Mouse (Mus musculus) left cerebral cortex, adult 8-10 months (tissue): ENCODE data around the gene Shisa3. TPM values are rescaled to one million over a fixed set of nuclear protein-coding genes. Genes with fewer than 3 reads are reported as not detected.

ENCODE experiments used
- DNase-seq, 2 experiments: peaks; one replicate each; pipeline ENCODE4 v3.0.0; 2022; ENCODE audit warnings: low spot score in 2 of 2
- total RNA-seq, 4 experiments: library from RNA; stranded (reverse); gene quantifications; 2 replicates each; pipeline ENCODE4 v1.2.4; 2022

Gene Shisa3
- total RNA-seq, 4 experiments from 2014 or later: 0.78 to 0.95 (median 0.85) TPM

DNA sequence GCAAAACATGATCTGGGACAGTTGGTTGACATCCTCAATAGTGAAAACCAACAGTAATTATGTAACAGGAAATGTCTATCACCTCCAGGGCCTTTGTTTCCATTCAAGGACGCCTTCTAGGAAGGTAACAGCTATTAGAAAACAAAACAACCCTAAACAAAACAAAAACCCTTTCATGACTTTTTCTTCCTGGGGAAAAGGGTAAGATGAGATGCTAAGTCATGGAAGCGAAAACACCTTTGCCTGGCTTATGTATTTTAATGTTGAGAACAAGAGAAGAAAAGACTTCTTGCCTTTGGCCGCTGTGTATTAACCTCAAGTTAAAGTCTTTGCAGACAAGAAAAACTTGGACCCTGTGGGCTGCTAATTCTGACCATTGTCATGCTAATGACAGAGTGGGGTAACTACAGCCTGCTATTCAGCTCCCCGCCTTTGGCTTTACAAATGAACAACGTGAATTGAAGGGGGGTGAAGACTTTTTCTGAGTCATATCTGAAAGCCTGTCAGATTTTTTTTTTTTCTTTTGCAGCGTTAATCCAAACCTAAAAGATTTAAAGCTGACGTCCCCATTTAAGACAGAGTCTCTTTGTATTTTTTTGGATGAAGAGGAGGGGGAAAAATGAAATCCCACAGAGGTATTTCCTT lies 25.6 kb downstream of the Shisa3 start:
- no peak for DNase-seq

DNA sequence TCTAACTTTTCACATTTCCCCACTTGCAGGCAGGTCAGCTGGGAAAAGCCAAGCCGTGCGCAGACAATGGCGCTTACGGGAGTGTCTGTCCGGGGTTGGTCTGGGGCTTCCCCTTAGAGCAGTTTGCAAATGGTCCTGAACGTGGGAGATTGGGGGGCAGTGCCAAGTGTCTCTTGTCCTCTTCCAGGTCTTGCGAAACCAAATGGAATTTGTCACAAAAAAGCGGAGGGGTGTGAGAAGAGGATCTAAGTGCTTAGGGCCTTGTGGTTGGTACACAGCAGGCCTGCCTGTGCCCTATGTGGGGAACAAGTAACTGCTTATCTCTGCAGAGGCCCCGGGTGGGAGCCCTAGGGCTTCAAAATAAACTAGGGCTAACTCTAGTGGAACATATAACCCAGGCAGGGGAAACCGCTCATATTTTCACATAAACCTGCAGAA lies 26.2 kb downstream of the Shisa3 start:
- no peak for DNase-seq

GRCm38 (mm10) chr5:67634339-67634738 lies 26.7 kb downstream of the Shisa3 start:
- DNase-seq: no peak

GRCm38 (mm10) chr5:67640596-67641312 lies 33.1 kb downstream of the Shisa3 start:
- peak in 1 of 2 experiments; percentile 4 for DNase-seq

- DNase-seq: peak in 1 of 2 experiments; percentile 2
Observed at GRCm38 (mm10) chr5:67641406-67642120, 33.9 kb downstream of the Shisa3 start.

- DNase-seq: no peak
Observed at GRCm38 (mm10) chr5:67643537-67644255, 36.0 kb downstream of the Shisa3 start.

- DNase-seq: no peak
Observed at GRCm38 (mm10) chr5:67646756-67647529, 39.3 kb downstream of the Shisa3 start.

- no peak for DNase-seq
Observed at GRCm38 (mm10) chr5:67647568-67647967, 39.9 kb downstream of the Shisa3 start.

DNA sequence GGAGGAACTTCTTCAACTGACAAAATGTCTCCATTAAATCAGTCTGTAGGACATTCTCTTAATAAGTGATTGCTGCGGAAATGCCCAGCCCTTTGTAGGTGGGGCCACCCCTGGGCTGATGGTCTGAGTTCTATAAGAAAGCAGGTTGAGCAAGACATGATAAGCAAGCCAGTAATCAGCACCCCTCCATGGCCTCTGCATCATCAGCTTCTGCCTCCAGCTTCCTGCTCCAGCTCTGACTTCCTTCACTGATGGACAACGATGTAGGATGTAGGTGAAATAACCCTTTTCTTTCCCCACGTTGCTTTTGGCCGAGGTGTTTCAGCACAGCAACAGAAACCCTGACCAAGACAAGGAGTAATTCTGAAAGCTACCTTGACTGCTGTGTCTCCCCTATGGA lies 41.5 kb downstream of the Shisa3 start:
- no peak for DNase-seq

DNA sequence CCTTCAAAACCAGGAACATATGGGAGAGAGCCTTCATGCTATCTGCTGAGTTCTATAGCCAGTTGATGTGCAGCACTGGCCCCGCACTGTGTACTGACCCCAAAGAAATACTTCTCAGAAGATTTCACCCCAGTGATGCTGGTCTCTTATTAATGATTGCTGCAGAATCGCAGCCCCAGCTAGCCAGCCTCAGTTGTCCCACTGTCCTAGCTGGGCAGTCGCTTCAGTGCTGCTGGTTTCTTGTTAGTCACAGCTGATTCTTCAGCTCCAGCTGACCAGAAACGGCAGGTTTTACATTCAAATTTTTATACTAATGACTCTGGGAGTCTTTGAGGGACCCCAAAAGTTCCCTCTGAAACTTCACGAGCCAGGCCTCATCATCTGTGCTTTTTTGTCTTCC lies 42.3 kb downstream of the Shisa3 start:
- DNase-seq: no peak

GRCm38 (mm10) chr5:67652468-67652867 lies 44.8 kb downstream of the Shisa3 start:
- DNase-seq: no peak

- DNase-seq: no peak
Observed at GRCm38 (mm10) chr5:67653543-67653942, 45.9 kb downstream of the Shisa3 start.

DNA sequence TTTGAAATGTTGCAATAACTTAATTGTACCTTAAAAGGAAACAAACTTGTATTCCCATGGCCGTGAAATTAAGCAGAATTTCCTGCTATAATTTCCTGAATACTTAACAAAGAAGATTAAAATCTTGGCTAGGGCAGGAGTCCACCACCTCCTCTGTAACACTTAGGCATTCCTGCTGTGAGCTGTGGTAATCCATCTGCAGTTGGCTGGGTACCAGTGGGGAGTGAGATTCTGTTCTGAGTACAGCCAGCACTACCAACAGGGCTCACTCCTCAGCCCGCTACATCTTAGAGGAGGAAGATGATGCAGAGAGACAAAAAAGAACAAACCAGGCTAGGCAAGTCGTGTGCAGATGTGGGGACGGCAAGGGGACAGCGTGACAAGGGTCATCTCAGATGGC lies 46.9 kb downstream of the Shisa3 start:
- DNase-seq: peak in 1 of 2 experiments; percentile 39

- DNase-seq: no peak
Observed at GRCm38 (mm10) chr5:67655696-67656519, 48.2 kb downstream of the Shisa3 start.

DNA sequence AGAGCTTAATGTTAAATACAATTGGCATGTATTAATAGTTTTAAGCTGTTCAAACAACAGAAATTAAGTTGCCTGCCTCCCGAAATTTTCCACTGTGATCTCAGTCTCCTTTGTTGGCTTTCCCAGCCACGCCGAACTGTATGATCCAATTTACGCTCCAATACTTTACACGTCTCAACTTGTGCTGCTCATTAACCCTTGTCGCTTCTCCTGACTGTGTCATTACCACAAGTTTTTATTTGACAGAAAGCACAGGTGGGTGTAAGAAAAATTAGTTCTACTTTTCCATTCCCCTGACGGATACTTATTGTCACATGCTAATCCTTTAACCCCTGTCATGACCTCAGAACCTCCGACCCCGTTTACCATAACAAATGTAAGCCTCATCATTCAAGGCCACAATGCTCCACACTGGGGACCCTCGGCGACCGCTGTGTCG lies 49.2 kb downstream of the Shisa3 start:
- DNase-seq: no peak

DNA sequence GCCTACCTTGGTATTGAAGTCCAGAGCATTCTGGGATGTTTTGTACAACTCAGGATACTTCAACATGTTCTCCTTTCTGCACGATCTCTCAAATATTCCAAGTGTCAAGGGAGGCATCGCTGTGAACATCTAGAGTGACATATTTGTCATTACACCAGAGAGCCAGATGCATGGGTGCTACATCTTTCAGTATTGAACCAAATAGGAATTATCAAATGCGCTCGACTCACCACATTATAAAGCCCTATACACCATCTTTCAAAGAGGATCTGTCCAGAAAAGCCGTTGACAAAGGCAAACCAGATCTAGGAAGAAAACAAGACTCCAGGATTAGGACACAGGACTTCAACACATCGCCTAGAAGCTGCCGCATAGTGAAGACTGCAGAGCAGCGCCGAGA lies 52.2 kb downstream of the Shisa3 start:
- no peak for DNase-seq

- no peak for DNase-seq
Observed at GRCm38 (mm10) chr5:67662715-67663114, 55.0 kb downstream of the Shisa3 start.

DNA sequence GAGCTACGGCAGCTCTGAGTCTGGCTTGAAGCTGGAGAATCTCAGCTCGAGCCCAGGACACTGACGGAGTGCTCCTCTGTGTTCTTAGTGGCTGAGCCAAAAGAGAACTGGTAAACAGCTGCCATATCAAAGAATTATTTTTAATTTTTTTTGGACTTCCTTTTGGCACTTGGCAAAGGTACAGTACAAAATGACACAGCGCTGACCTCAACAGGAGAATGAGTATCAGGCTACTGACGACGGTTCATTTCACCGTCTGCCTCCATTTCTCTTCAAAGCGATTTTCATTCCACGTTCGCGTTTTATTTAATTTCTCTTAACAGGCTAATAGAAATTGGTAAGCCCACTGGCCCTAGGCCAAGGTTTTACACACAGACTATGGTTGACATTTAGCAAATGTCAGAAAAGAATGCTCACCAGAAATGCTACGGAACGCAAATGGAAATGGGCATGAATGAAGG lies 61.8 kb downstream of the Shisa3 start:
- no peak for DNase-seq

DNA sequence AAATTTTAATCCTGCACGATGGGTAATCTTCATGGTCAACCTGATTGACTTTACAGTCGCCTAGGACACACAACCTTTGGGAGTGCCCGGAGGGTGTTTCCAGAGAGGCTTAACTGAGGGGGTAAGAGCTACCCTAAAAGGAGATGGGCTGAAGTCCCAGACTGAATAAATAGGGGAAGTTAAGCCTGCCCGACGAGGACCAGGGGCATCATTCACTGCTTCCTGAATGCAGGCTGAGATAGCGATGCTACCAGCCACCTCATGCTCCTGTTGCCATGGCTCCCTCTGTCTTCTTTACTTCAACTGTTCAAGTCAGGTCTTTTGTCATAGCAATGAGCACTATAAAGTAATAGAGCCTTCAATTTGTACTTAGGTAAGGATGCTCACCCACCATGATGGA lies 62.5 kb downstream of the Shisa3 start:
- no peak for DNase-seq

DNA sequence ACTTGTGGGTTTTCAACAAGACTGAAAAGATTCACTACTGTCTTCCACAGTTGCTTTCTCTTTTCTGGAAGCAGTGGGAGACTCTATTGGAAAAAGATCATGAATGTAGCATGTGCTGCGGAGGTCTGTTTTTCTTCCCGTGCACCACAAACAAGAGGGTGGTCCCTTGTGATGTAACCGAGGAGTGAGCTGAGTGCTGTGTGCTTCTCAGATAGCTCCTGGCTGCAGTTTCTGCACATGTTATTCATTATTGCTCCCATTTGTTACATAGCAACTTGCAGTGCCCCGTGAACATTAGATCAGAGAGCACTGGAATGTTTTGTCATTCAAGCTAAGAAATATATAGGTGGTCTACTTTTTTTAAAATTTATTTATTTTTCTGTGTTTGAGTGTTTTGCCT lies 65.3 kb downstream of the Shisa3 start:
- no peak for DNase-seq
